Mouse (Mus musculus): ENCODE data around the gene Gm17019. TPM values are rescaled to one million over a fixed set of nuclear protein-coding genes. Genes with fewer than 3 reads are reported as not detected.
"Not testable (repeated sequence)": the region's sequence is repeated elsewhere in the genome, so short reads cannot be mapped to it uniquely, and the experiment has no call there.

Gm17019 gene
- polyA plus RNA-seq, 1 experiment from 2014 or later, result not detected

GRCm38 (mm10) chr5:15040784-15041183 lies 8.0 kb upstream of the Gm17019 start:
- not testable (repeated sequence) for H3K27ac ChIP-seq (ENCODE audit: low read depth, low read length); H3K9me3 ChIP-seq (ENCODE audit: control insufficient read depth, low read length); ATAC-seq (ENCODE audit: low read depth); H3K27me3 ChIP-seq (ENCODE audit: control insufficient read depth, insufficient read depth, low read length); H3K36me3 ChIP-seq (ENCODE audit: control insufficient read depth, insufficient read depth, low read length); H3K4me2 ChIP-seq (ENCODE audit: low read depth, low read length); H3K4me1 ChIP-seq (ENCODE audit: control insufficient read depth, insufficient read depth, low read length); H3K4me3 ChIP-seq (ENCODE audit: low read depth, low read length); H3K9ac ChIP-seq (replicated peaks; ENCODE audit: low read depth, low read length)
- 61% methylated on average over 3 of the region's 4 CpGs for whole genome bisulfite sequencing

- not testable (repeated sequence) for H3K9me3 ChIP-seq (ENCODE audit: control insufficient read depth, low read length); H3K4me1 ChIP-seq (ENCODE audit: control insufficient read depth, insufficient read depth, low read length); H3K27me3 ChIP-seq (ENCODE audit: control insufficient read depth, insufficient read depth, low read length); H3K4me2 ChIP-seq (ENCODE audit: low read depth, low read length); H3K36me3 ChIP-seq (ENCODE audit: control insufficient read depth, insufficient read depth, low read length); H3K27ac ChIP-seq (ENCODE audit: low read depth, low read length); H3K4me3 ChIP-seq (ENCODE audit: low read depth, low read length); H3K9ac ChIP-seq (replicated peaks; ENCODE audit: low read depth, low read length)
- 81% methylated on average over 4 of the region's 4 CpGs for WGBS
- ATAC-seq (ENCODE audit: low read depth), result peak; percentile 89
Measured at GRCm38 (mm10) chr5:15039984-15040383, 7.2 kb upstream of the Gm17019 start.

GRCm38 (mm10) chr5:15024316-15024715 lies 8.5 kb downstream of the Gm17019 start:
- not testable (repeated sequence) for ATAC-seq (ENCODE audit: low read depth); H3K36me3 ChIP-seq (ENCODE audit: control insufficient read depth, insufficient read depth, low read length); H3K9me3 ChIP-seq (ENCODE audit: control insufficient read depth, low read length); H3K9ac ChIP-seq (replicated peaks; ENCODE audit: low read depth, low read length); H3K4me3 ChIP-seq (ENCODE audit: low read depth, low read length); H3K4me1 ChIP-seq (ENCODE audit: control insufficient read depth, insufficient read depth, low read length); H3K27me3 ChIP-seq (ENCODE audit: control insufficient read depth, insufficient read depth, low read length); H3K27ac ChIP-seq (ENCODE audit: low read depth, low read length); H3K4me2 ChIP-seq (ENCODE audit: low read depth, low read length)
- WGBS, result 83% methylated on average over 1 of the region's 1 CpGs

DNA sequence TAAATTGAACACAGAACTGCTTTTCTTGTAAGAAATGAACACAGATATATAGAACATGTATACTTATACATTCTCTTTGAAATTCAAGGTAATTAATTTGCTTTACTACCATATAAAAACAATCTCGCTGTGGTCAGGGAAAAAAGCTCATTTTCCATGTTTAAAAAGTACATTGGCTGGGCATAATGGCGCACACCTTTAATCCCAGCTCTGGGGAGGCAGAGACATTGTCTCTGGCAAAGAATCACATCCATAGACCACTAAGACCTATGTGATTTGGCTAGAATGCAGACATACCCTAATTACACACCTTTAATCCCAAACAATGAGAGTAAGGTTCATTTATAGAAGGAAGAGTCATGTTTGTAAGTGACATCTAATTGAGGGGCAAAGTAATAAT lies 12.7 kb downstream of the Gm17019 start:
- not testable (repeated sequence) for H3K4me3 ChIP-seq (ENCODE audit: low read depth, low read length); ATAC-seq (ENCODE audit: low read depth); H3K27me3 ChIP-seq (ENCODE audit: control insufficient read depth, insufficient read depth, low read length); H3K4me1 ChIP-seq (ENCODE audit: control insufficient read depth, insufficient read depth, low read length); H3K27ac ChIP-seq (ENCODE audit: low read depth, low read length); H3K9ac ChIP-seq (replicated peaks; ENCODE audit: low read depth, low read length); H3K36me3 ChIP-seq (ENCODE audit: control insufficient read depth, insufficient read depth, low read length); H3K9me3 ChIP-seq (ENCODE audit: control insufficient read depth, low read length); H3K4me2 ChIP-seq (ENCODE audit: low read depth, low read length)
- WGBS, result 68% methylated on average over 2 of the region's 2 CpGs

DNA sequence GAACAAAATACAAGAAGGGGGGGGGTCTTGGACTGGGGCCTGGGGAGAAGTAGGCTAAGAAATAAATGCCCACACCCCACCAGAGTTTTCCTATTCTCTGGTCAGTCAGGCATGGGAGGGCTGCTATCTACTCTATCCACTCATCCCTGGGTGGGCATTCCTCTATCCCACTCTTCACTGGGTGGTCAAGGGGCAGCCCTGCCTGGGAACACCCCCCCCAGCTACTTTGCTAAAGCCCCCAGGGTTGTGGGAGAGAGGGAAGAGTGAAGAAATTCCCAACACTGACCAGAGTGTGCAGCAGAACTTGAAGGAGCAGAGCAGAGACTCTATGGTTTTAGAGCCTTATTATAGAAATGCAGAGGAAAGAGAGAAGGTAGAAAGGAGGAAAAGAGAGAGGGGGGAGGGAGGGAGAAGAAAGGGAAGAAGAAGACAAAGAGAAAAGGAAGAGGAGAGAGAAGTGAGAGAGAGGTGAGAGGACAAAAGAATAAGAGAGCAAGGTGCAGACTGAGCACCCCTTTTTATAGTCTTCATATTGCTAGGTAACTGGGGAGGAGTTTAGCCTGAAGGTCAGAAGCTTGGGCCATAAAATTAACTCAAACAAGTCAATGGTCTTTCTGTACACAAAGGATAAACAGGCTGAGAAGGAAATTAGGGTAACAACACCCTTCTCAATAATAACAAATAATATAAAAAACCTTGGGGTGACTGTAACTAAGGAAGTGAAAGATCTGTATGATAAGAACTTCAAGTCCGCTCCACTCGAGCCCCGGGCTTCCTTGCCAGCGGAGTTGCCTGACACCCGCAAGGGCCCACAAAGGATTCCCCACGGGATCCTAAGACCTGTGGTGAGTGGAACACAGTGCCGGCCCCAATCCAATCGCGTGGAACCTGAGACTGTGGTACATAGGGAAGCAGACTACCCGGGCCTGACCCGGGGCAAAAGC lies 21.9 kb downstream of the Gm17019 start:
- not testable (repeated sequence) for H3K9me3 ChIP-seq (ENCODE audit: control insufficient read depth, low read length); H3K4me3 ChIP-seq (ENCODE audit: low read depth, low read length); ATAC-seq (ENCODE audit: low read depth); H3K4me1 ChIP-seq (ENCODE audit: control insufficient read depth, insufficient read depth, low read length); H3K27ac ChIP-seq (ENCODE audit: low read depth, low read length); H3K9ac ChIP-seq (replicated peaks; ENCODE audit: low read depth, low read length); H3K27me3 ChIP-seq (ENCODE audit: control insufficient read depth, insufficient read depth, low read length); H3K36me3 ChIP-seq (ENCODE audit: control insufficient read depth, insufficient read depth, low read length); H3K4me2 ChIP-seq (ENCODE audit: low read depth, low read length)
- 84% methylated on average over 11 of the region's 11 CpGs for WGBS

- not testable (repeated sequence) for H3K27ac ChIP-seq (ENCODE audit: low read depth, low read length); H3K27me3 ChIP-seq (ENCODE audit: control insufficient read depth, insufficient read depth, low read length); H3K9me3 ChIP-seq (ENCODE audit: control insufficient read depth, low read length); H3K4me2 ChIP-seq (ENCODE audit: low read depth, low read length); H3K4me3 ChIP-seq (ENCODE audit: low read depth, low read length); H3K9ac ChIP-seq (replicated peaks; ENCODE audit: low read depth, low read length); H3K4me1 ChIP-seq (ENCODE audit: control insufficient read depth, insufficient read depth, low read length); H3K36me3 ChIP-seq (ENCODE audit: control insufficient read depth, insufficient read depth, low read length); ATAC-seq (ENCODE audit: low read depth)
- 63% methylated on average over 3 of the region's 3 CpGs for WGBS
Measured at GRCm38 (mm10) chr5:15006907-15007306, 25.9 kb downstream of the Gm17019 start.

DNA sequence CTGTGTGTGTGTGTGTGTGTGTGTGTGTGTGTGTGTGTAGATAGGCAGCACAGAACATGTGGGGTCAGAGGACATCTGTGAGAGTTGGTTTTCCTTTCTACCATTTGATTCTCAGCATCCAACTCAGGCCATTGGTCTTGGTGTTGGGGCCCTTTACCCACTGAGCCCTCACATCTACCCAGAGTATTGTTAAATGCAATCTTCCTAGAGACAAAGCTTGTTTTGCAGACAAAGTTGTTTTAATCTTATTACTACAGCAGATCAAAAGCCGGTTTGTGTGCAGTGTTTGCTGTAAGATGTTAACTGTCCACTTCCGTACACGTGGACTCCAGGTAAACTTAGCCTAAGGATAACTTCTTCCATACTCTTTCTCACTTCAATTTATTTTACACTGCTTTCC lies 26.5 kb downstream of the Gm17019 start:
- WGBS, result 69% methylated on average over 3 of the region's 3 CpGs
- not testable (repeated sequence) for ATAC-seq (ENCODE audit: low read depth); H3K4me3 ChIP-seq (ENCODE audit: low read depth, low read length); H3K9ac ChIP-seq (replicated peaks; ENCODE audit: low read depth, low read length); H3K36me3 ChIP-seq (ENCODE audit: control insufficient read depth, insufficient read depth, low read length); H3K9me3 ChIP-seq (ENCODE audit: control insufficient read depth, low read length); H3K27me3 ChIP-seq (ENCODE audit: control insufficient read depth, insufficient read depth, low read length); H3K4me1 ChIP-seq (ENCODE audit: control insufficient read depth, insufficient read depth, low read length); H3K27ac ChIP-seq (ENCODE audit: low read depth, low read length); H3K4me2 ChIP-seq (ENCODE audit: low read depth, low read length)

DNA sequence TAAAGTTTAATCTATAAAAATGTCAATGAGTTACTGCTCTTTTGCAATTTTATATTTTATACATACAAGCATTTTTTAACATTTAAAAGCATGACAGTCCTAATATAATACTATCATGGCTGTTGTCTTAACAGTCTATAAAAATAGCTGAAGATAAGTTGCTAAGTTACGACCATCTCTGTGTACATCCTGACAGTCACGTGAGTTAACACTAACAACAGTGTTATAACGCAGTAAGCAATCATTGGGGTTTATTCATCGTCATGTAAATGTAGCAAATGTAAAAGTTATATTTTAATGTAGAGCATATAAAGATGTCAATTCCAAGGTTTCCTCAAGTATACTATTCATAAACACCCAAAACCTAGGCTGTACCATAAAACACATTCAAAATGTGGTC lies 27.2 kb downstream of the Gm17019 start:
- H3K36me3 ChIP-seq (ENCODE audit: control insufficient read depth, insufficient read depth, low read length); H3K4me2 ChIP-seq (ENCODE audit: low read depth, low read length); H3K4me3 ChIP-seq (ENCODE audit: low read depth, low read length); H3K27ac ChIP-seq (ENCODE audit: low read depth, low read length); H3K9me3 ChIP-seq (ENCODE audit: control insufficient read depth, low read length); H3K9ac ChIP-seq (replicated peaks; ENCODE audit: low read depth, low read length); H3K4me1 ChIP-seq (ENCODE audit: control insufficient read depth, insufficient read depth, low read length); H3K27me3 ChIP-seq (ENCODE audit: control insufficient read depth, insufficient read depth, low read length): not testable (repeated sequence)
- ATAC-seq (ENCODE audit: low read depth), result peak; percentile 57
- WGBS, result 54% methylated on average over 2 of the region's 4 CpGs

GRCm38 (mm10) chr5:15004569-15005562 lies 27.9 kb downstream of the Gm17019 start:
- H3K9ac ChIP-seq (replicated peaks; ENCODE audit: low read depth, low read length); H3K27ac ChIP-seq (ENCODE audit: low read depth, low read length); H3K4me3 ChIP-seq (ENCODE audit: low read depth, low read length); H3K36me3 ChIP-seq (ENCODE audit: control insufficient read depth, insufficient read depth, low read length); H3K4me1 ChIP-seq (ENCODE audit: control insufficient read depth, insufficient read depth, low read length); H3K27me3 ChIP-seq (ENCODE audit: control insufficient read depth, insufficient read depth, low read length); H3K4me2 ChIP-seq (ENCODE audit: low read depth, low read length); H3K9me3 ChIP-seq (ENCODE audit: control insufficient read depth, low read length): not testable (repeated sequence)
- 80% methylated on average over 5 of the region's 5 CpGs for WGBS
- ATAC-seq (ENCODE audit: low read depth), result peak; percentile 84
